Mouse (Mus musculus) c-Kit-positive CD71-negative TER-119-negative erythroid progenitor cells, embryonic 14.5 days (primary cell): Measurements from ENCODE around the gene Rpp14.

Experiments used
- DNase-seq: peaks from one replicate; pipeline ENCODE4 v3.0.0-alpha.2; 2013; ENCODE audit warnings: low read depth

Rpp14 gene

GRCm38 (mm10) chr14:8080165-8080679, at the start of gene Rpp14:
Gene Rpp14 (plus strand): TSS chr14:8080367.
- DNase-seq: peak; percentile 93

DNA sequence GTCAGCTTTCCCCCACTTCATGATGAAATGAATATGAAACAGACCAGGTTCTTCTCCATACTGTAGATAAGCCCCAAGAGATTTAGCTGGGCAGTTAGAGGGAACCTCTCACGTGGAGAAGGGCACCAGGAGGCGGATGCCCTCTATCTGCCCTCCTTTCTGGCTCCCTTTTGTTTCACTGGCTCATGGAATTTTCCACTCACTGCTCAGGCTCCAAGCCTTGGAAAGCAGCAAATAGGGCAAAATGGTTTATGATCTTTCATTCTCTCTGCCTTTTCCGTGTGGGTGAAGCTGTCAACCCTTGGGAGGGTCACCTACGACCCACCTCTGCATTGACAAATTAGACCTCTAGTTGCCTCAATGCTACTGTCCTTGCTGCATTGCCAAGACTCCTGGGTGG, 49.6 kb upstream of the Rpp14 start:
- DNase-seq: no peak

DNA sequence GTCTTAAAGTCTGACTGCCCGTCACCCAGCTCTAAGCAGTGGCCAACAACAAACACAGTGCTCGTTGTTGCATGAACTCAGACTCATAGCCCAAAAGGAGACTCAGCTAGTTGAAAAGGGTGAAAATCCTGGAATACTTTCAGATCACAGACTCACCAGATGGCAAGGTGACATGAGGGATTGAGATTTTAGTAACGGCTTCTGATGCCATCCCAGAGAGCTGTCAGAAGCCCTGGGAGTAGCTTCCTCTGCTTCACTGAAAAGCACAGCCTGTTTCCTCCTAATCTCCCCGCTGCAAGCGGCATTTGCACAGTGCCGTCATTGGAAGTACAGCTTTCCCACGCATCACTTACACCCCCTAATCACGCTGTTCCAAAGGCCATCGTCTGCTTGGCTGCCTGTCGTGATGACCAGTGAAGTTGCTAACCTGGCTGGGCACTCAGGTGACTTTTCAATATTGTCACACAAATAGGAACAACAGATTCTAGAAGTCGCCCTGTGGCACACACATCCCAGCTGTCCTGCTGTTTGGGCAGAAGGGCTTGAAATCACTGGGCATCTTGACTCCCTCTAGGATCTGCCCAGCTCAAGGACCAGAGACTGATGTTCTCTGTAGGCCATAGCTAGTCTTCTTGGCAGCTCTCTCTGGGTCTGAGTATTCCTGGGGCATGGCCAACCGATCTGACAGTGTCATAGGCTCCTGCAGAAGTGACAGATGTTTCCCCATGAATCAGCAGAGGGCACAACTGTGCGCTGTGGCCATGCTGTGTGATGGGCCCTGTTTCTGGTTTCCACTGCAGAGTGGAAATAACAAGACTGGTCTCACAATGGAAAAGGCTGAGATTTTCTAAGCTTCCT, 47.9 kb upstream of the Rpp14 start:
- no peak for DNase-seq

- DNase-seq: no peak
Observed at GRCm38 (mm10) chr14:8034561-8034960, 45.6 kb upstream of the Rpp14 start.

DNA sequence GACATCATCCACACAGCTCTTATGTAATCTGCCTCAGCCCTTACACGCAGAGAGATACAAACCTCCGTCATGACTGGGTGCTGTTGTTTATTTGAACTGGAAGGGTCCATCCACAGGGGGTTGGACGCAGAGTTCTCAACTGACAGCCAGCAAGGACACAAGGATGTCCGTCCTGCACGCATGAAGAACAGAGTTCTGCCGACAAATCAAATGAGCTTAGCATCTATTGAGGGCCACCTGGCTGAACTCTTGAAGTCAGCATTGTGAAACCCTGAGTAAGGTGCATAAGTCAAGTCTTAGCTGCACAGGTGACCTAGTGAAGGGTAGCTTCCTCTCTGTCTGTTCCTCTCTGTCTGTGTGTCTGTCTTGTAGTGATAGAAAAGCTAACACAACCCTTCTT, 44.2 kb upstream of the Rpp14 start:
- DNase-seq: no peak

GRCm38 (mm10) chr14:8036406-8036805, 43.8 kb upstream of the Rpp14 start:
- no peak for DNase-seq

DNA sequence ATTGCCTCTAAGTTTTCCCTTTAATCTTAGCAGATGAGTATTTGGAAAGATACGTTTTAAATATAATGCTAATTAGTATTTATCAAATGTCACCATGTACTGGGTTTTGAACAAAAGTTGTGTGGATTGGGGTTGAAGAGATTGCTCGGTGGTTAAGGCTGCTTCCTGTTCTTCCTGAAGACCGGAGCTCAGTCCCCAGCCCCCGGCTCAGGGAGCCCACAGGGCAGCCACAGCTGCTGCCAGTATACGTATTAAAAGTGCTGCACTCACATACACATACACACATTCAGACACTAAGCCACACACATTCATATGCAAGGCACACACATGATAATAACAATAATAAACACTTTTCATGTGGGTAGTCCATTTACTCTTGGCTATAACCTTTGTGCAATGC, 42.0 kb upstream of the Rpp14 start:
- DNase-seq: no peak

- no peak for DNase-seq
Observed at GRCm38 (mm10) chr14:8038791-8039448, 41.2 kb upstream of the Rpp14 start.

GRCm38 (mm10) chr14:8040179-8040578, 40.0 kb upstream of the Rpp14 start:
- DNase-seq: no peak

DNA sequence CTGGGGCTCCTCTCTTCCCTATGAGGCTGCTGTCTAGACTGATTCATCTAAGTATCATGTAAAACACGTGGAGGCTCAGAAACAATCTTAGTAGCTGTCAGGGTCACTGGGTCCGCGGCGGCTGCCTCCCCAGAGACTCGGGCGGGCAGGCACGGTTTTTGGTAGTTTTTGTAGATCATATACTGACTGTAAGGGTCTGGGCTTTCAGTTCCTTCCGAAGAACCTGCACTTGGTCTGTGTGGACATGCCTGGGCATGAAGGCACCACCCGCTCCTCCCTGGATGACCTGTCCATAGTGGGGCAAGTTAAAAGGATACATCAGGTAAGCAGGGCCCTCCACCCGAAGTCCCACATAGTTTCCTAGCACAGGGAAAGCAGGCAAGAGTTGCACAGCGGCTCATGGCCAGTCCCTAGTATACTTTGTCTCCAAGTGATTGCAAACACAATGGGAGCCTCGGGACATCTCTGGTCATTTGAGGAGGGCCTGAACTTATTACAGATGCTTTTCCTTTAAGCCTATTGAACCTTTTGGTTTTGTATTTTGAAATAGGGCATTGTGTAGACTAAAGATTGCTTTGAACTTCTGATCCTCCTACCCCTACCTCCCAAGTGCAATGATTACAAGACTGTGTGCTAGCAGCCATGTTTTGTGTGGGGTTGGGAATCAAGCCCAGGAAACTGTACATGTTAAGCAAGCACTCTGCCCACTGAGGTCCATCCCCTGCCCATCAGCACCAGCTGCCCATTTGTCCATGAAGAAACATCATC, 39.1 kb upstream of the Rpp14 start:
- DNase-seq: no peak

DNA sequence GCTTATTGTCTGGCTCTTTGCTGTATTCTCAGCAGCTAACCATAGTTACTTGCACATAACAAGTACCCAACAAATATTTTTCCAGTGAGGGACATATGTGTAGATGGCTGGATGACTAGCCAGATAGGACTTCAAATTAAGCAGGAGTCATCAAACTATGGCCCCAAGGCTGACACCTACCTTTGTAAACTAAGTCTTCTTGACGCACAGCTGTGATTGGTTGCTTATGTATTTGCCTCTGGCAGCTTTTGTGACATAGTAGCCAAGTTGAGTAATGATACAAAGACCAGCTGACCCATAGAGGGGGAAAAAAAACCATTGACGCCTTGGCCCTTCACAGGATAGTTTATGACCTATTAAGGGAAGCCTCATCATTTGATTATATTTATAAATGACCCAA, 38.0 kb upstream of the Rpp14 start:
- no peak for DNase-seq

DNA sequence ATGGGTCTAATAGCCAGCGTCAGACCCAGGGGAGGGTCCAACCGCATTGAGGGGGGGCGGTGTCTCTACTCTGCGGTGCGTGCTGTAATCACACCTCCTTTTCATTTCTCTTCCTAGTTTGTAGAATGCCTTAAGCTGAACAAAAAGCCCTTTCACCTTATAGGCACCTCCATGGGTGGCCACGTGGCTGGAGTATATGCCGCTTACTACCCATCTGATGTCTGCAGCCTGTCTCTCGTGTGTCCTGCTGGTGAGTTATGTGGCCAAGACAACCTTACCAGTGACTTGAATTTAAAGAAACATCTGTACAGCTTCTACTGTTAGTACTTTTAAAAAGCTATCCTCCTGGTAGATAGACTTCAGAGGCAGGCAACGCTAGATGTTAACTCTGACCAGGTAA, 37.6 kb upstream of the Rpp14 start:
- no peak for DNase-seq

GRCm38 (mm10) chr14:8044330-8044729, 35.8 kb upstream of the Rpp14 start:
- DNase-seq: peak; percentile 47

DNA sequence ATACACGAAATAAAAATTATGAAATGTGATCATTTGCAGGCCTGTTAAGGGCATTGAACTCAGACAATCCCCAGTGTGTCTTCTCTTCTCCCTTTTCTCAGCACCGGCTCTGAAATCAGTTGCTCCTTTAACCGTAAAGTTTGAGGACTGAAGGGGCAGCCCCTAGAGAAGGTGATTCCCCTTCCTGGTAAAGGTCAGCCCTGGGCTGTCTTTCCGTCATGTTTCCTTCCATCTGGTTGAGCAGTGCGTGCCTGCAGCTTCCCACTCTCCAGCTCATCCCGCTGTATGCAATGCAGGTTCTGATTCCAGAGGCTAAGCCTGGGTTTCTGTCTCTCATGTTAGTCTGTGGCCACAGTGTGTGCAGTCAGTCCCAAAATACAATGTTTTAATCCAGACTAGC, 35.4 kb upstream of the Rpp14 start:
- no peak for DNase-seq

GRCm38 (mm10) chr14:8045187-8045846, 34.9 kb upstream of the Rpp14 start:
- DNase-seq: no peak

GRCm38 (mm10) chr14:8046839-8047238, 33.3 kb upstream of the Rpp14 start:
- no peak for DNase-seq

DNA sequence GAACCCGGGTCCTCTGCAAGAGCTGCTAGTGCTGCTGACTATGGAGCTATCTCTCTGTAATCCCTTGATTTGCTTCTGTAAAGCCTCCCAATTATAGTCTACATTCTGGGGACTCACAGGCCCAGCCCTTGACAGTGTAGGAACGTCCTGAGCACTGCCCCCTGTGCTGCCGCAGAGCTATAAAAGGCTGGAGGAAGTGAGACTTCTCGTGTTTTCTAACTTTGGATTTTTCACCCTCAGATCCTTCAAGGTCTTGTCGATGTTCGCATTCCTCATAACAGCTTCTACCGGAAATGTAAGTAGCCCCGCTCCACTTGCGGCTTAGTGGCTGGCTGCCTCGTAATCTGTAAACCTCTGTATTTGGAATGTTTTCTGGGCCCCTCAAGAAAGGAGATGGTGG, 30.8 kb upstream of the Rpp14 start:
- no peak for DNase-seq

GRCm38 (mm10) chr14:8051869-8052268, 28.3 kb upstream of the Rpp14 start:
- no peak for DNase-seq

- no peak for DNase-seq
Observed at GRCm38 (mm10) chr14:8052661-8053060, 27.5 kb upstream of the Rpp14 start.

DNA sequence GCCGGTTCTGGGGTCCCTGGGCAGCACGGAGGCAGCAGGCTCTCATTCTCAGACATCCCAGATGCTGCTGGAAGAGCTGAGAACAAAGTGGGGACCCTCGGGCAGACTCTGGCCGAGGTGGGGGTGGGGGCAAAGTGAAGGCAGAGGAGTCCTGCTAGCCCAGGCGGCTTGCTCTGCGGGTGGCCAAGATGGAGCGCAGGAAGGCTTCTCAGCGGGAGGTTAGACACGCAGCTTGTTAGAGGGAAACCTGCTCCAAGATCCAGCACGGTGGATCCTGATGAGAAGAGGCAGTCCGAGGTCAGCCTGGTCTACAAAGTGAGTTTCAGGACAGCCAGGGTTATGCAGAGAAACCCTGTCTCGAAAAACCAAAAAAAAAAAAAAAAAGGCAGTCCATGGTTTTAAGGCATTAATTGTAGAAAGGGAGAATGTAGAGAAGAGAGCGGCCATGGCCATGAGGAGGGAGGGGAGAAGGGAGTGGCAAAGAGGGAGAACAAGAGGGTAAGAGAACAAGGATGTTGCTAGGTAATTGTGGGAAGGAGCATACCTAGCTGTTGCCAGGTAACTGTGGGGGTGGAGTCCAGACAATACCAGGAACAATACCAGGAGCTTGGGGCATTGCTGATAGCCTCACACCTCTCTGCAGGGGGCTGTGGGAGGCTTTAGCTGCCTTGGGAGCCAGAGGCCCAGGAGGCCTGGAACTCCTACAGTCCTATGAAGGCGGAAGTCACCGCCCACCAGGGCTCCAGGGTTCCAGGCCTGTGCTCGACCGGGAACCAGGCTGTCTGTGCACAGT, 25.7 kb upstream of the Rpp14 start:
- DNase-seq: no peak

- DNase-seq: no peak
Observed at GRCm38 (mm10) chr14:8056076-8056475, 24.1 kb upstream of the Rpp14 start.
